Mouse (Mus musculus) forebrain, postnatal 0 days (tissue): Measurements from ENCODE around the gene Rnf41. TPM values are rescaled to one million over a fixed set of nuclear protein-coding genes. Genes with fewer than 3 reads are reported as not detected.

Source experiments
- ATAC-seq: fragments of 200-750 bp; cut with Nextera tagmentation; 2 replicates; pipeline ENCODE4 v1.8.0; 2017; ENCODE audit warnings: mild to moderate bottlenecking, moderate library complexity
- DNase-seq: peaks from one replicate; pipeline ENCODE4 v3.0.0-alpha.2; 2015
- H3K27ac ChIP-seq: fragments of 300-500 bp; sonication (generic); 2 replicates; pipeline ENCODE4 v1.5.1; 2014; ENCODE audit warnings: low read depth, mild to moderate bottlenecking, antibody characterized with exemption, low read length, moderate library complexity, mixed read lengths
- H3K27me3 ChIP-seq: fragments of 300-500 bp; sonication (generic); 2 replicates; pipeline ENCODE4 v1.6.1; 2014; ENCODE audit warnings: mild to moderate bottlenecking, low read length, mixed read lengths; ENCODE audit not compliant: insufficient read depth
- H3K36me3 ChIP-seq: fragments of 300-500 bp; sonication (generic); 2 replicates; pipeline ENCODE4 v1.6.1; 2014; ENCODE audit warnings: mild to moderate bottlenecking, moderate library complexity; ENCODE audit not compliant: insufficient read depth
- H3K4me1 ChIP-seq: fragments of 300-500 bp; sonication (generic); 2 replicates; pipeline ENCODE4 v1.6.1; 2014; ENCODE audit warnings: antibody characterized with exemption; ENCODE audit not compliant: insufficient read depth
- H3K4me2 ChIP-seq: fragments of 300-500 bp; sonication (generic); 2 replicates; pipeline ENCODE4 v1.6.1; 2014; ENCODE audit warnings: low read depth, mild to moderate bottlenecking, moderate library complexity
- H3K4me3 ChIP-seq: fragments of 300-500 bp; sonication (generic); 2 replicates; pipeline ENCODE4 v1.5.1; 2014; ENCODE audit warnings: low read depth, low read length, mixed read lengths
- H3K9ac ChIP-seq: fragments of 300-500 bp; sonication (generic); 2 replicates; pipeline ENCODE4 v1.6.1; 2014; ENCODE audit warnings: mild to moderate bottlenecking
- H3K9me3 ChIP-seq: fragments of 300-500 bp; sonication (generic); 2 replicates; pipeline ENCODE4 v1.6.1; 2016; ENCODE audit warnings: low read length
- CTCF ChIP-seq: sonication (generic); IDR thresholded peaks from 2 replicates; pipeline ENCODE4 v1.5.1; 2016; ENCODE audit warnings: antibody characterized with exemption, control low read depth, low read depth
- WGBS: fragments of 180-500 bp; shearing (Covaris S2); extraction: QIAGEN DNeasy Blood & Tissue Kit; methylation state at CpG from one replicate; pipeline ENCODE4 v1.1.7; 2014; 5-methylcytosine and 5-hydroxymethylcytosine counted together
- polyA plus RNA-seq: library from polyadenylated mRNA; unstranded; fragments of >200 nt; fragmentation: Nextera tagmentation; extraction: Ambion mirVana; gene quantifications from 2 replicates; pipeline ENCODE4 v1.2.1, GENCODE M21; 2015
- total RNA-seq: library from RNA; depleted of rRNA; stranded (reverse); fragments of >200 nt; gene quantifications from 2 replicates; pipeline ENCODE4 v1.2.3, GENCODE M21; 2014

The Rnf41 gene
- total and polyA plus RNA-seq, 2 experiments from 2014 or later, result 108 to 118 TPM

- peak; percentile 79 for TF ChIP-seq CTCF
- H3K27ac ChIP-seq, result peak overlapping the region; percentile 97
- WGBS, result 4% methylated on average over 36 of the region's 36 CpGs
- DNase-seq (peak; percentile 98), ATAC-seq (peak; percentile 88)
- H3K9ac ChIP-seq, result peak overlapping the region; percentile 76
- H3K27me3 ChIP-seq, result no peaks in the 10 kb centered on the region
- H3K36me3 ChIP-seq, result peaks cover 24% of the 10 kb centered on the region
- H3K9me3 ChIP-seq, result no peaks in the 10 kb centered on the region
- H3K4me1 ChIP-seq, result peaks cover 24% of the 10 kb centered on the region
- H3K4me3 ChIP-seq, result peak overlapping the region; percentile 99
- peak overlapping the region; percentile 95 for H3K4me2 ChIP-seq
Measured at GRCm38 (mm10) chr10:128409692-128410559, 1.5 kb upstream of the Rnf41 start.

DNA sequence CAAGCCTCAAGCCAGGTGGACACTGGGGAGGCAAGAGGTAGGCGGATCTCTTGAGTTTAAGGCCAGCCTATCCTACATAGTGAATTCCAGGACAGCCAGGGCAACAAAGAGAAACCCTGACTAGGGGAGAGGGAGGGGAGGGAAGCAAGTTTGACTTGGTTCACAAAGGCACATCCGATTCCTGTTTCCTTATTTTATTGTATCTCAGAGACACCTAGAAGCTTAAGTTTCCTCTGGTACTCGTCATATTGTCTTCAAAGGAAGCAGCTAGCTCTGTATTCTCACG is 954 bp upstream of the Rnf41 start:
- Histone ChIP-seq H3K4me2 (peak overlapping the region; percentile 95), H3K9ac (peak overlapping the region; percentile 94; the same call in 1 of the 2 replicates), H3K27me3 (no peaks in the 10 kb centered on the region), H3K9me3 (no peaks in the 10 kb centered on the region), H3K36me3 (peaks cover 29% of the 10 kb centered on the region), H3K4me3 (peak overlapping the region; percentile 99), H3K27ac (peak overlapping the region; percentile 97), H3K4me1 (peaks cover 24% of the 10 kb centered on the region)
- ATAC-seq (no peak), DNase-seq (no peak)
- no peak for TF ChIP-seq CTCF
- WGBS, result 26% methylated on average over 4 of the region's 4 CpGs

- TF ChIP-seq CTCF, result no peak
- 0% methylated on average over 14 of the region's 14 CpGs for WGBS
- Histone ChIP-seq H3K36me3 (peaks cover 32% of the 10 kb centered on the region), H3K27me3 (no peaks in the 10 kb centered on the region), H3K27ac (peak overlapping the region; percentile 97), H3K4me2 (peak overlapping the region; percentile 95), H3K9me3 (no peaks in the 10 kb centered on the region), H3K4me3 (peak overlapping the region; percentile 99), H3K4me1 (peaks cover 24% of the 10 kb centered on the region), H3K9ac (peak overlapping the region; percentile 94)
- ATAC-seq (no peak), DNase-seq (peak; percentile 57)
Measured at GRCm38 (mm10) chr10:128412055-128412381, 561 bp downstream of the Rnf41 start.

DNA sequence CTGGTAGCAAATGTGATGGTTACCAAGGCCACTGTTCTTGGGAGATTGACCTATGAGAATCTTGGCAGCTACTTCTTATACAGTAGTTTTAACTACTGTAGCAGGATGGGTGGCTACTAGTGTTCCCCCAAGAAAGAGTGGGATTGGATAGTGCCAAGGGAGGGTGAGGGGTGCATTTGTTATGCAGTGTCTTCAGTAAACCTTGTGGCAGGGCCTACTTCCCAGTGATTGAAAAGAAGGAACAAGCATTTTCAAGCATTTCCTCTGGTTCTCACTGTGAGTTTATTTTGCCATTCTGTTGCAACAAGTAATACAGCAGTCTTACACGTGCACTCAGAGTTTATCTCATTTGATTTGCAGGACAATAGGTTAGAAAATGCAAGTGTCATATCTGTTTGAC is 1.1 kb downstream of the Rnf41 start:
- 19% methylated on average over 1 of the region's 1 CpGs for WGBS
- no peak for TF ChIP-seq CTCF
- H3K4me1 ChIP-seq, result peaks cover 24% of the 10 kb centered on the region

GRCm38 (mm10) chr10:128413076-128413475 is 1.6 kb downstream of the Rnf41 start:
- TF ChIP-seq CTCF, result no peak
- no peak for DNase-seq
- peaks cover 24% of the 10 kb centered on the region for H3K4me1 ChIP-seq
- H3K4me3 ChIP-seq, result no peak overlapping the region
- no peak for ATAC-seq
- H3K4me2 ChIP-seq, result peak overlapping the region; percentile 95
- H3K27me3 ChIP-seq, result no peaks in the 10 kb centered on the region
- no peak overlapping the region for H3K27ac ChIP-seq
- H3K9ac ChIP-seq, result peak overlapping the region; percentile 94; the same call in 1 of the 2 replicates
- WGBS, result 32% methylated on average over 1 of the region's 1 CpGs
- H3K9me3 ChIP-seq, result no peaks in the 10 kb centered on the region
- H3K36me3 ChIP-seq, result peaks cover 31% of the 10 kb centered on the region

More for the DNA sequence above, 1.1 kb downstream of the Rnf41 start:
- H3K36me3 ChIP-seq, result peaks cover 36% of the 10 kb centered on the region
- H3K4me2 ChIP-seq, result peak overlapping the region; percentile 95
- no peak for ATAC-seq
- no peaks in the 10 kb centered on the region for H3K9me3 ChIP-seq
- DNase-seq, result no peak
- H3K9ac ChIP-seq, result peak overlapping the region; percentile 94
- H3K27ac ChIP-seq, result peak overlapping the region; percentile 97
- H3K4me3 ChIP-seq, result peak overlapping the region; percentile 99
- no peaks in the 10 kb centered on the region for H3K27me3 ChIP-seq

GRCm38 (mm10) chr10:128414848-128415247 is 3.4 kb downstream of the Rnf41 start:
- peaks cover 17% of the 10 kb centered on the region for H3K4me1 ChIP-seq
- no peak overlapping the region for H3K27ac ChIP-seq
- no peak overlapping the region for H3K4me2 ChIP-seq
- no peak for ATAC-seq
- H3K9ac ChIP-seq, result no peak overlapping the region
- no peaks in the 10 kb centered on the region for H3K9me3 ChIP-seq
- no peak for TF ChIP-seq CTCF
- peaks cover 43% of the 10 kb centered on the region for H3K36me3 ChIP-seq
- no peak for DNase-seq
- H3K27me3 ChIP-seq, result no peaks in the 10 kb centered on the region
- WGBS, result 90% methylated on average over 5 of the region's 5 CpGs
- H3K4me3 ChIP-seq, result no peak overlapping the region

GRCm38 (mm10) chr10:128422426-128422825 is 11.0 kb downstream of the Rnf41 start:
- Histone ChIP-seq H3K4me3 (no peak overlapping the region), H3K4me2 (no peak overlapping the region), H3K36me3 (peaks cover 67% of the 10 kb centered on the region), H3K9ac (no peak overlapping the region), H3K4me1 (no peaks in the 10 kb centered on the region), H3K27me3 (no peaks in the 10 kb centered on the region), H3K9me3 (no peaks in the 10 kb centered on the region), H3K27ac (no peak overlapping the region)
- no peak for ATAC-seq
- TF ChIP-seq CTCF, result no peak
- 80% methylated on average over 5 of the region's 5 CpGs for WGBS
- DNase-seq, result no peak
